Mouse (Mus musculus): ENCODE data around the gene Cog7.

GRCm38 (mm10) chr7:121981307-121981871 is at the start of gene Cog7:
- TF ChIP-seq POLR2A (IDR thresholded peaks at IDR 0.05; ENCODE audit: low read depth, low read length), result peak; percentile 57
- TF ChIP-seq CTCF (IDR thresholded peaks at IDR 0.05; ENCODE audit: borderline replicate concordance, insufficient read depth, low read length), result no peak
